Mouse (Mus musculus) MEL (cell line): ENCODE measurements around the gene Cul7. TPM values are rescaled to one million over a fixed set of nuclear protein-coding genes. Genes with fewer than 3 reads are reported as not detected.

Experiments
- DNase-seq: peaks from one replicate; pipeline ENCODE4 v3.0.0; 2011; ENCODE audit warnings: low read depth, low spot score
- H3K27ac ChIP-seq: 2 replicates; pipeline ENCODE4 v1.5.1; 2012; ENCODE audit warnings: low read depth, mild to moderate bottlenecking, control low read depth, low read length, moderate library complexity; ENCODE audit not compliant: control insufficient read depth
- H3K27me3 ChIP-seq, 2 experiments: fragments of 150-350 bp in 1 of 2; sonication (generic) in 1 of 2; 2 replicates each; pipeline ENCODE4 v1.6.1; 2012; ENCODE audit warnings: low read length in 2 of 2, mild to moderate bottlenecking in 2 of 2, improper control_type of control experiment in 1 of 2, moderate library complexity in 1 of 2; ENCODE audit not compliant: insufficient read depth in 2 of 2, control insufficient read depth in 1 of 2
- H3K36me3 ChIP-seq, 2 experiments: 2 replicates each; pipeline ENCODE4 v1.6.1; 2012 to 2014; ENCODE audit warnings: low read length in 2 of 2, improper control_type of control experiment in 1 of 2, inconsistent platforms in 1 of 2, mild to moderate bottlenecking in 1 of 2; ENCODE audit not compliant: insufficient read depth in 2 of 2, control insufficient read depth in 1 of 2
- H3K4me1 ChIP-seq, 2 experiments: fragments of 150-350 bp in 1 of 2; sonication (generic) in 1 of 2; 2 replicates each; pipeline ENCODE4 v1.6.1; 2012; ENCODE audit warnings: low read length in 2 of 2, improper control_type of control experiment in 1 of 2, mild to moderate bottlenecking in 1 of 2; ENCODE audit not compliant: insufficient read depth in 2 of 2, control insufficient read depth in 1 of 2
- H3K4me3 ChIP-seq, 2 experiments: fragments of 150-350 bp in 1 of 2; sonication (generic) in 1 of 2; 2 replicates each; pipeline ENCODE4 v1.5.1; 2012; ENCODE audit warnings: low read depth in 2 of 2, low read length in 2 of 2, mild to moderate bottlenecking in 2 of 2, moderate library complexity in 2 of 2, control low read depth in 1 of 2, improper control_type of control experiment in 1 of 2; ENCODE audit not compliant: control insufficient read depth in 1 of 2, insufficient read depth in 1 of 2
- H3K79me2 ChIP-seq: 2 replicates; pipeline ENCODE4 v1.6.1; 2012; ENCODE audit warnings: mild to moderate bottlenecking, low read length, moderate library complexity; ENCODE audit not compliant: control insufficient read depth, poor library complexity, insufficient read depth
- H3K9ac ChIP-seq: 2 replicates; pipeline ENCODE4 v1.6.1; 2012; ENCODE audit warnings: low read depth, mild to moderate bottlenecking, control low read depth, low read length, moderate library complexity; ENCODE audit not compliant: control insufficient read depth, poor library complexity, severe bottlenecking
- H3K9me3 ChIP-seq: fragments of 150-350 bp; sonication (generic); replicated peaks from 2 replicates; pipeline ENCODE4 v1.6.1; 2012; ENCODE audit warnings: mild to moderate bottlenecking, low read length, improper control_type of control experiment, moderate library complexity; ENCODE audit not compliant: insufficient read depth
- BHLHE40 ChIP-seq: IDR thresholded peaks from 2 replicates; pipeline ENCODE4 v1.6.1; 2012; ENCODE audit warnings: low read depth, mild to moderate bottlenecking, inconsistent platforms, low read length, improper control_type of control experiment, borderline replicate concordance
- CHD1 ChIP-seq: IDR thresholded peaks from 2 replicates; pipeline ENCODE4 v1.6.1; 2012; ENCODE audit warnings: low read depth, mild to moderate bottlenecking, inconsistent platforms, low read length, improper control_type of control experiment
- CHD2 ChIP-seq: IDR thresholded peaks from 2 replicates; pipeline ENCODE4 v1.6.1; 2011; ENCODE audit warnings: low read length, improper control_type of control experiment
- CTCF ChIP-seq, 3 experiments: IDR thresholded peaks in 2 of 3; conservative IDR thresholded peaks in 1 of 3; 2 replicates each; pipeline ENCODE4 v1.5.1; 2011 to 2012; ENCODE audit warnings: low read length in 3 of 3, low read depth in 2 of 3, mild to moderate bottlenecking in 2 of 3, improper control_type of control experiment in 1 of 3, inconsistent platforms in 1 of 3, mixed read lengths in 1 of 3, moderate library complexity in 1 of 3; ENCODE audit not compliant: control insufficient read depth in 1 of 3, insufficient read depth in 1 of 3, poor library complexity in 1 of 3, severe bottlenecking in 1 of 3
- EP300 ChIP-seq, 2 experiments: IDR thresholded peaks; 2 replicates each; pipeline ENCODE4 v1.6.1; 2011; ENCODE audit warnings: improper control_type of control experiment in 2 of 2, low read length in 2 of 2, low read depth in 1 of 2, mild to moderate bottlenecking in 1 of 2
- ETS1 ChIP-seq: IDR thresholded peaks from 2 replicates; pipeline ENCODE4 v1.6.1; 2012; ENCODE audit warnings: low read depth, mild to moderate bottlenecking, inconsistent platforms, low read length, improper control_type of control experiment, moderate library complexity
- GATA1 ChIP-seq: IDR thresholded peaks from 2 replicates; pipeline ENCODE4 v1.6.1; 2011; ENCODE audit warnings: low read depth, low read length, improper control_type of control experiment
- JUND ChIP-seq: IDR thresholded peaks from 2 replicates; pipeline ENCODE4 v1.6.1; 2011; ENCODE audit warnings: low read depth, mild to moderate bottlenecking, improper control_type of control experiment, low read length
- KAT2A ChIP-seq: conservative IDR thresholded peaks from 2 replicates; pipeline ENCODE4 v1.6.1; 2012; ENCODE audit warnings: low read depth, low read length, improper control_type of control experiment, inconsistent platforms
- MAZ ChIP-seq: IDR thresholded peaks from 2 replicates; pipeline ENCODE4 v1.6.1; 2012; ENCODE audit warnings: low read depth, mild to moderate bottlenecking, inconsistent platforms, low read length, improper control_type of control experiment
- MEF2A ChIP-seq: IDR thresholded peaks from 2 replicates; pipeline ENCODE4 v1.6.1; 2014; ENCODE audit warnings: low read depth, mild to moderate bottlenecking, inconsistent platforms, low read length, improper control_type of control experiment; ENCODE audit not compliant: poor library complexity, insufficient replicate concordance, severe bottlenecking; ENCODE audit errors: extremely low read depth
- MXI1 ChIP-seq: IDR thresholded peaks from 2 replicates; pipeline ENCODE4 v1.6.1; 2011; ENCODE audit warnings: mild to moderate bottlenecking, low read depth, low read length, improper control_type of control experiment
- MYB ChIP-seq: IDR thresholded peaks from 2 replicates; pipeline ENCODE4 v1.6.1; 2011; ENCODE audit warnings: mild to moderate bottlenecking, low read depth, low read length, improper control_type of control experiment
- NELFE ChIP-seq: IDR thresholded peaks from 2 replicates; pipeline ENCODE4 v1.6.1; 2011; ENCODE audit warnings: low read depth, low read length, improper control_type of control experiment
- POLR2A ChIP-seq, 2 experiments: IDR thresholded peaks; 2 replicates each; pipeline ENCODE4 v1.6.1; 2011 to 2012; ENCODE audit warnings: low read length in 2 of 2, mild to moderate bottlenecking in 2 of 2, control low read depth in 1 of 2, improper control_type of control experiment in 1 of 2, low read depth in 1 of 2, moderate library complexity in 1 of 2; ENCODE audit not compliant: control insufficient read depth in 1 of 2, insufficient read depth in 1 of 2, poor library complexity in 1 of 2
- POLR2AphosphoS2 ChIP-seq: IDR thresholded peaks from 2 replicates; pipeline ENCODE4 v1.6.1; 2011; ENCODE audit warnings: low read length, improper control_type of control experiment
- POLR2AphosphoS5 ChIP-seq: IDR thresholded peaks from 2 replicates; pipeline ENCODE4 v1.6.1; 2012; ENCODE audit warnings: low read depth, borderline replicate concordance, mild to moderate bottlenecking, inconsistent platforms, low read length, moderate library complexity, mixed read lengths
- RAD21 ChIP-seq: IDR thresholded peaks from 2 replicates; pipeline ENCODE4 v1.6.1; 2011; ENCODE audit warnings: mild to moderate bottlenecking, low read depth, low read length, improper control_type of control experiment
- USF1 ChIP-seq: IDR thresholded peaks from 2 replicates; pipeline ENCODE4 v1.6.1; 2014; ENCODE audit warnings: low read depth, mild to moderate bottlenecking, inconsistent platforms, low read length, improper control_type of control experiment, moderate library complexity
- USF2 ChIP-seq, 2 experiments: IDR thresholded peaks; 2 replicates each; pipeline ENCODE4 v1.6.1; 2011 to 2012; ENCODE audit warnings: improper control_type of control experiment in 2 of 2, low read length in 2 of 2, borderline replicate concordance in 1 of 2, inconsistent platforms in 1 of 2, low read depth in 1 of 2, mild to moderate bottlenecking in 1 of 2; ENCODE audit not compliant: insufficient read depth in 1 of 2
- ZKSCAN1 ChIP-seq: IDR thresholded peaks from 2 replicates; pipeline ENCODE4 v1.6.1; 2012; ENCODE audit warnings: low read depth, mild to moderate bottlenecking, inconsistent platforms, low read length, improper control_type of control experiment, moderate library complexity
- ZMIZ1 ChIP-seq: IDR thresholded peaks from 2 replicates; pipeline ENCODE4 v1.6.1; 2012; ENCODE audit warnings: low read depth, mild to moderate bottlenecking, inconsistent platforms, low read length, improper control_type of control experiment, moderate library complexity
- ZNF384 ChIP-seq: IDR thresholded peaks from 2 replicates; pipeline ENCODE4 v1.6.1; 2012; ENCODE audit warnings: low read depth, mild to moderate bottlenecking, inconsistent platforms, low read length, improper control_type of control experiment
- polyA plus RNA-seq, 2 experiments: library from polyadenylated mRNA; stranded (reverse) in 1 of 2; unstranded in 1 of 2; fragments of >175 nt in 1 of 2; fragments of >200 nt in 1 of 2; gene quantifications; 2 replicates each; pipeline versions ENCODE4 v1.2.1 to v1.2.4; 2012; ENCODE audit warnings: low replicate concordance in 2 of 2, low read depth in 1 of 2; ENCODE audit not compliant: insufficient read length in 2 of 2, insufficient read depth in 1 of 2, missing spikeins in 1 of 2
- total RNA-seq: library from RNA; depleted of rRNA; stranded (reverse); fragments of 300-350 nt; gene quantifications from 2 replicates; pipeline ENCODE4 v1.2.3, GENCODE M21; 2012

The Cul7 gene
- total and polyA plus RNA-seq, 3 experiments = 32.6 to 45.8 (median 35.8) TPM

GRCm38 (mm10) chr17:46682654-46683389 lies 32.7 kb downstream of the Cul7 start:
- Histone ChIP-seq H3K4me1 (peaks cover 2 to 9% of the 10 kb centered on the region in 2 experiments; a peak in 3 of 4 replicates), H3K36me3 (peaks cover 0 to 13% of the 10 kb centered on the region in 2 experiments; a peak in 3 of 4 replicates), H3K27ac (no peak overlapping the region), H3K79me2 (peaks cover 34% of the 10 kb centered on the region), H3K9me3 (no peaks in the 10 kb centered on the region), H3K4me3 (no peak overlapping the region), H3K9ac (no peak overlapping the region), H3K27me3 (no peaks in the 10 kb centered on the region)
- no peak for TF ChIP-seq KAT2A
- no peak for TF ChIP-seq RAD21
- TF ChIP-seq ZNF384 = no peak
- no peak for TF ChIP-seq ETS1
- no peak for TF ChIP-seq ZMIZ1
- TF ChIP-seq MEF2A = no peak
- no peak for DNase-seq

GRCm38 (mm10) chr17:46685913-46686312 lies 35.8 kb downstream of the Cul7 start:
- no peak overlapping the region for H3K27ac ChIP-seq
- H3K4me3 ChIP-seq = no peak overlapping the region
- H3K27me3 ChIP-seq = no peaks in the 10 kb centered on the region
- no peaks in the 10 kb centered on the region for H3K9me3 ChIP-seq
- H3K4me1 ChIP-seq = no peaks in the 10 kb centered on the region; a peak in 1 of 4 replicates
- H3K79me2 ChIP-seq = peaks cover 8% of the 10 kb centered on the region; the same call in 1 of the 2 replicates
- TF ChIP-seq POLR2AphosphoS5 (no peak), MXI1 (no peak), EP300 (IDR thresholded peaks at IDR 0.05; ENCODE audit: low read depth in 1 of 2, low read length in 2 of 2) (no peak), POLR2AphosphoS2 (no peak), NELFE (no peak), USF1 (no peak), ZKSCAN1 (no peak), CTCF (IDR thresholded peaks at IDR 0.05 in 2 of 3, conservative IDR thresholded peaks at IDR 0.05 in 1 of 3; ENCODE audit: control insufficient read depth in 1 of 3, insufficient read depth in 1 of 3, low read depth in 2 of 3, low read length in 3 of 3, poor library complexity in 1 of 3, severe bottlenecking in 1 of 3) (no peak), CHD2 (no peak), USF2 (IDR thresholded peaks at IDR 0.05; ENCODE audit: borderline replicate concordance in 1 of 2, insufficient read depth in 1 of 2, low read depth in 1 of 2, low read length in 2 of 2) (no peak), JUND (no peak), ZNF384 (no peak), MAZ (no peak), RAD21 (no peak), BHLHE40 (no peak), MYB (no peak), POLR2A (IDR thresholded peaks at IDR 0.05; ENCODE audit: control insufficient read depth in 1 of 2, insufficient read depth in 1 of 2, low read depth in 1 of 2, low read length in 2 of 2, poor library complexity in 1 of 2) (no peak), GATA1 (no peak), CHD1 (no peak)
- H3K36me3 ChIP-seq = peaks cover 0 to 3% of the 10 kb centered on the region in 2 experiments; a peak in 2 of 4 replicates
- H3K9ac ChIP-seq = no peak overlapping the region
- no peak for DNase-seq
